Mouse (Mus musculus) lung, embryonic 14.5 days (tissue): ENCODE results near the gene C130050O18Rik. TPM values are rescaled to one million over a fixed set of nuclear protein-coding genes. Genes with fewer than 3 reads are reported as not detected.

Experiments used
- ATAC-seq: fragments of 200-750 bp; cut with Nextera tagmentation; 2 replicates; pipeline ENCODE4 v1.8.0; 2017; ENCODE audit warnings: mild to moderate bottlenecking, moderate TSS enrichment, moderate library complexity; ENCODE audit not compliant: insufficient read depth
- DNase-seq: peaks from one replicate; pipeline ENCODE4 v3.0.0-alpha.2; 2015
- H3K27ac ChIP-seq: fragments of 300-500 bp; sonication (generic); 2 replicates; pipeline ENCODE4 v1.5.1; 2014; ENCODE audit warnings: low read depth, mild to moderate bottlenecking, moderate library complexity
- H3K27me3 ChIP-seq: fragments of 300-500 bp; sonication (generic); 2 replicates; pipeline ENCODE4 v1.6.1; 2014; ENCODE audit warnings: low read length, control low read depth; ENCODE audit not compliant: insufficient read depth
- H3K36me3 ChIP-seq: fragments of 300-500 bp; sonication (generic); 2 replicates; pipeline ENCODE4 v1.6.1; 2014; ENCODE audit warnings: control low read depth; ENCODE audit not compliant: insufficient read depth
- H3K4me1 ChIP-seq: fragments of 300-500 bp; sonication (generic); 2 replicates; pipeline ENCODE4 v1.6.1; 2014; ENCODE audit warnings: antibody characterized with exemption, control low read depth; ENCODE audit not compliant: insufficient read depth
- H3K4me2 ChIP-seq: fragments of 300-500 bp; sonication (generic); 2 replicates; pipeline ENCODE4 v1.6.1; 2014; ENCODE audit warnings: mild to moderate bottlenecking
- H3K4me3 ChIP-seq: fragments of 300-500 bp; sonication (generic); 2 replicates; pipeline ENCODE4 v1.5.1; 2014; ENCODE audit warnings: low read depth, low read length
- H3K9ac ChIP-seq: fragments of 300-500 bp; sonication (generic); 2 replicates; pipeline ENCODE4 v1.6.1; 2014
- H3K9me3 ChIP-seq: fragments of 300-500 bp; sonication (generic); 2 replicates; pipeline ENCODE4 v1.6.1; 2016; ENCODE audit warnings: low read depth, low read length, control low read depth
- CTCF ChIP-seq: IDR thresholded peaks from 2 replicates; pipeline ENCODE4 v1.5.1; 2016; ENCODE audit warnings: antibody characterized with exemption, low read depth
- WGBS: fragments of 180-500 bp; shearing (Covaris S2); extraction: QIAGEN DNeasy Blood & Tissue Kit; methylation state at CpG from one replicate; pipeline ENCODE4 v1.1.7; 2014; 5-methylcytosine and 5-hydroxymethylcytosine counted together
- polyA plus RNA-seq: library from polyadenylated mRNA; unstranded; fragments of >200 nt; fragmentation: Nextera tagmentation; extraction: Ambion mirVana; gene quantifications from 2 replicates; pipeline ENCODE4 v1.2.1, GENCODE M21; 2014

The C130050O18Rik gene
- polyA plus RNA-seq, 1 experiment from 2014 or later = 1.1 TPM

DNA sequence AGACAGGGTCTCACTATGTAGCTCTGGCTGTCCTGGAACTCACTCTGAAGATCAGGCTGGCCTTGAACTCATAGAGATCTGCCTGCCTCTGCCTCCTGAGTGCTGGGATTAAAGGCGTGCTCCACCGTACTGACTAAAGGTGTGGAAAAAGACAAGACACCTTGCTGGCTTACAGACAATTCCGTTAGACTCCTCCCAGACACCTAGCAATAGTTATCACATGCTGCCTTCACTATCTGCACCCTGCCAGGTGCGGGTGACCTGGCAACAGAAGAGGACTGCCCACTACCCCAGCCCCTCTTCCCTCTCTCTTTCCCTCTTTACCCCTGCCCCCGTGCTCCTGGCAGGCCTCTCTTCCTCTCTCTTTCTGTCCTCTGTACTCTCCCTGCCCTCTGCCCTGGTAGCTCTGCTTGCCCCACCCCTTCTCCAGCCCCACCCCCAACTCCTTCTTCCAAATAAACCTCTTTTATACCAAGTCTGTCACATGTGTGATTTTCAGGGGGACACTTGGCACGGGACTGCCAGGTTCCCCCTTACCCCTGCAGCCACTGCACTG lies 31.1 kb upstream of the C130050O18Rik start:
- peaks cover 32% of the 10 kb centered on the region for H3K4me1 ChIP-seq
- H3K9ac ChIP-seq = no peak overlapping the region
- H3K27me3 ChIP-seq = no peaks in the 10 kb centered on the region
- no peak overlapping the region for H3K4me3 ChIP-seq
- no peaks in the 10 kb centered on the region for H3K36me3 ChIP-seq
- H3K27ac ChIP-seq = no peak overlapping the region
- DNase-seq (no peak), ATAC-seq (no peak)
- no peak overlapping the region for H3K4me2 ChIP-seq
- 83% methylated on average over 6 of the region's 6 CpGs for WGBS
- TF ChIP-seq CTCF = no peak
- H3K9me3 ChIP-seq = no peaks in the 10 kb centered on the region

GRCm38 (mm10) chr5:139374841-139375240 lies 30.2 kb upstream of the C130050O18Rik start:
- WGBS = 85% methylated on average over 2 of the region's 2 CpGs
- ATAC-seq (no peak), DNase-seq (no peak)
- Histone ChIP-seq H3K4me1 (peaks cover 40% of the 10 kb centered on the region), H3K9me3 (no peaks in the 10 kb centered on the region), H3K27ac (no peak overlapping the region), H3K27me3 (no peaks in the 10 kb centered on the region), H3K4me3 (no peak overlapping the region), H3K36me3 (no peaks in the 10 kb centered on the region), H3K4me2 (no peak overlapping the region), H3K9ac (no peak overlapping the region)
- no peak for TF ChIP-seq CTCF

GRCm38 (mm10) chr5:139377468-139378270 lies 27.4 kb upstream of the C130050O18Rik start, which contains the start of gene Gpr146:
Gene Gpr146, plus strand, starts transcription at chr5:139377697.
- no peak for TF ChIP-seq CTCF
- ATAC-seq (no peak), DNase-seq (peak; percentile 77)
- H3K36me3 ChIP-seq = no peaks in the 10 kb centered on the region
- H3K27me3 ChIP-seq = no peaks in the 10 kb centered on the region
- H3K4me2 ChIP-seq = peak within 1 kb of the TSS; percentile 90
- no peak within 1 kb of the TSS for H3K4me3 ChIP-seq
- H3K27ac ChIP-seq = peak within 1 kb of the TSS; percentile 85
- peak within 1 kb of the TSS; percentile 20; the same call in 1 of the 2 replicates for H3K9ac ChIP-seq
- H3K9me3 ChIP-seq = no peaks in the 10 kb centered on the region
- H3K4me1 ChIP-seq = peaks cover 40% of the 10 kb centered on the region
- WGBS = 34% methylated on average over 18 of the region's 18 CpGs

DNA sequence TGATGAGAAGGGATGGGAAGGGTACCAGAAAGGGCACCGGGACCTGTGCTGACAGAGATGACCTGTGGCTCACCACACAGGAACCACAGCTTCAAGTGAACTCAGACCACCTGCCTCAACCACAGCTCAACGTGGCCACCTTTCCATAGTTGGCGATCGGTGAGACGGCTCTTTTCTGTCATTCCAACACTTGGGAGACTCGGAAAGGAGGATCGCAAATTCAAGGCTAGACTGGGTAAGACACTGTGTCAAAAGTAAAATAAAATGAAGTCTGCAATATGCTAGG lies 26.9 kb upstream of the C130050O18Rik start:
- DNase-seq (no peak), ATAC-seq (no peak)
- Histone ChIP-seq H3K4me3 (no peak overlapping the region), H3K36me3 (no peaks in the 10 kb centered on the region), H3K9ac (no peak overlapping the region), H3K4me2 (no peak overlapping the region; the same call in none of the 2 replicates), H3K27me3 (no peaks in the 10 kb centered on the region), H3K27ac (peak overlapping the region; percentile 85), H3K4me1 (peaks cover 40% of the 10 kb centered on the region), H3K9me3 (no peaks in the 10 kb centered on the region)
- TF ChIP-seq CTCF = no peak
- 73% methylated on average over 7 of the region's 7 CpGs for WGBS

GRCm38 (mm10) chr5:139378986-139379629 lies 26.0 kb upstream of the C130050O18Rik start:
- peak; percentile 87 for DNase-seq
- Histone ChIP-seq H3K4me3 (no peak overlapping the region), H3K9me3 (no peaks in the 10 kb centered on the region), H3K27me3 (no peaks in the 10 kb centered on the region), H3K4me2 (peak overlapping the region; percentile 90), H3K4me1 (peaks cover 40% of the 10 kb centered on the region), H3K27ac (peak overlapping the region; percentile 85), H3K36me3 (no peaks in the 10 kb centered on the region), H3K9ac (no peak overlapping the region)
- TF ChIP-seq CTCF = no peak
- 16% methylated on average over 21 of the region's 21 CpGs for WGBS
- peak; percentile 62 for ATAC-seq

DNA sequence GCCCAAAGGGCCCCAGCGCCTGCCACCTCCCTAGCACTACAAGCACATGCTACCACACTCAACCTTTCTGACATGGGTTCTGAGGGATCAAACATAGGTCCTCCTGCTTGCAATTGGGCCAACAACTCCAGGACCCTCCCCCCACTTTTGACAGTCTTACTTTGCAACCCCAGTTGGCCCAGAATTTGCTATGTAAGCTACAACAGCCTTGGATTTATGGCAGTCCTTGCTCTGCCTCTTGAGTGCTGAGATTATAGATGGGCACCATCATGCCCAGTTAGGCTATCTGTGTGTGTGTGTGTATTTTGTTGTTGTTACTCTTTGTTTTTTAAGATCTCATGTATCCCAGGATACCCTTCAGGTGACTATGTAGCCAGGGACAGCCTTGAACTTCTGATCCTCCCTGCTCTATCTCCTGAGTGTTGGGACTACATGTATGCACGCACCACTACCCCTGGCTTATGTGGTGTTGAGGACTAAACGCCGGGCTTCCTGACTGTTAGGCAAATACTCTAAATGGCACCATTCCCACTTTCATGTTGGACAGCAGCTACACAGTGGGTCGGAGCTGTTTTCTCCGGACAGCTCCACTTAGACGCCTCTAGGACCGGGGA lies 25.2 kb upstream of the C130050O18Rik start:
- H3K9ac ChIP-seq = no peak overlapping the region; the same call in 1 of the 2 replicates
- peak overlapping the region; percentile 90 for H3K4me2 ChIP-seq
- no peak for DNase-seq
- no peak for TF ChIP-seq CTCF
- peak overlapping the region; percentile 85 for H3K27ac ChIP-seq
- 0 out of 2 replicates have a peak, but pooled peaks have one; percentile 9 for ATAC-seq
- H3K27me3 ChIP-seq = no peaks in the 10 kb centered on the region
- WGBS = 18% methylated on average over 8 of the region's 8 CpGs
- no peaks in the 10 kb centered on the region for H3K9me3 ChIP-seq
- H3K4me1 ChIP-seq = peaks cover 43% of the 10 kb centered on the region
- H3K36me3 ChIP-seq = no peaks in the 10 kb centered on the region
- peak overlapping the region; percentile 70 for H3K4me3 ChIP-seq
